Mouse (Mus musculus) ovary, postnatal 14 days (tissue): ENCODE data around the gene Dnah8.
"Not testable (repeated sequence)": the region's sequence is repeated elsewhere in the genome, so short reads cannot be mapped to it uniquely, and the experiment has no call there.

Experiments
- DNase-seq: peaks from one replicate; pipeline ENCODE4 v3.0.0; 2022; ENCODE audit warnings: low spot score

The Dnah8 gene

GRCm38 (mm10) chr17:30609305-30609979 lies 14.7 kb upstream of the Dnah8 start:
- DNase-seq, result peak; percentile 21

- DNase-seq, result no peak
Measured at GRCm38 (mm10) chr17:30609980-30610307, 14.2 kb upstream of the Dnah8 start.

GRCm38 (mm10) chr17:30610739-30611138 lies 13.4 kb upstream of the Dnah8 start:
- no peak for DNase-seq

- DNase-seq, result peak; percentile 20
Measured at GRCm38 (mm10) chr17:30611221-30612074, 12.7 kb upstream of the Dnah8 start.

- peak; percentile 100 for DNase-seq
Measured at GRCm38 (mm10) chr17:30612075-30612859, 11.9 kb upstream of the Dnah8 start.

- no peak for DNase-seq
Measured at GRCm38 (mm10) chr17:30613350-30613749, 10.8 kb upstream of the Dnah8 start.

GRCm38 (mm10) chr17:30616203-30616602 lies 8.0 kb upstream of the Dnah8 start:
- DNase-seq, result no peak

- DNase-seq, result no peak
Measured at GRCm38 (mm10) chr17:30618136-30618891, 5.8 kb upstream of the Dnah8 start.

GRCm38 (mm10) chr17:30619153-30619552 lies 5.0 kb upstream of the Dnah8 start:
- DNase-seq, result no peak

GRCm38 (mm10) chr17:30620548-30620947 lies 3.6 kb upstream of the Dnah8 start:
- no peak for DNase-seq

GRCm38 (mm10) chr17:30621450-30621849 lies 2.7 kb upstream of the Dnah8 start:
- DNase-seq, result no peak

- no peak for DNase-seq
Measured at GRCm38 (mm10) chr17:30623200-30623599, 954 bp upstream of the Dnah8 start.

- DNase-seq, result not testable (repeated sequence)
Measured at GRCm38 (mm10) chr17:30626719-30627118, 2.6 kb downstream of the Dnah8 start, which contains the start of gene Glo1. TSS of gene Glo1 (minus strand) at chr17:30626871.

GRCm38 (mm10) chr17:30635367-30635766 lies 11.2 kb downstream of the Dnah8 start:
- DNase-seq, result peak; percentile 16

- DNase-seq, result no peak
Measured at GRCm38 (mm10) chr17:30637714-30638113, 13.6 kb downstream of the Dnah8 start.

- no peak for DNase-seq
Measured at GRCm38 (mm10) chr17:30638996-30639395, 14.8 kb downstream of the Dnah8 start.

GRCm38 (mm10) chr17:30640896-30641295 lies 16.7 kb downstream of the Dnah8 start:
- no peak for DNase-seq

GRCm38 (mm10) chr17:30648770-30649169 lies 24.6 kb downstream of the Dnah8 start:
- no peak for DNase-seq

GRCm38 (mm10) chr17:30653010-30653409 lies 28.9 kb downstream of the Dnah8 start:
- no peak for DNase-seq

- DNase-seq, result no peak
Measured at GRCm38 (mm10) chr17:30657530-30658151, 33.5 kb downstream of the Dnah8 start.

- peak; percentile 55 for DNase-seq
Measured at GRCm38 (mm10) chr17:30658152-30658544, 34.0 kb downstream of the Dnah8 start.
